Mouse (Mus musculus) liver, adult 2 months (tissue): ENCODE results near the gene Aqp5.

ENCODE experiments used
- CTCF ChIP-seq: fragments of 200-500 bp; IDR thresholded peaks from 2 replicates; pipeline ENCODE4 v1.5.1; 2011; ENCODE audit warnings: low read depth, low read length, control low read depth
- POLR2A ChIP-seq: fragments of 200-500 bp; IDR thresholded peaks from 2 replicates; pipeline ENCODE4 v1.6.1; 2011; ENCODE audit warnings: low read length, control low read depth; ENCODE audit not compliant: insufficient read depth; ENCODE audit errors: extremely low read depth

GRCm38 (mm10) chr15:99586525-99586924 lies 4.1 kb upstream of the Aqp5 start:
- TF ChIP-seq POLR2A (no peak), CTCF (no peak)
